ENCODE assay signal across 8 mouse cellular contexts in genomic region chr13:23620056-23620732, GRCm38 (mm10). TPM values are rescaled to one million over a fixed set of nuclear protein-coding genes. Genes with fewer than 3 reads are reported as not detected.
DNase-seq lines count a peak whose midpoint lies in the region; ATAC-seq and TF ChIP-seq lines count a peak whose summit lies in the region.

No protein-coding gene starts in this region.

- H3K4me2 ChIP-seq in heart, embryonic 12.5 days: peak overlapping the region; percentile 98
- peak overlapping the region; percentile 91 for H3K4me2 ChIP-seq in embryonic facial prominence, embryonic 13.5 days
- peak overlapping the region; percentile 87 for H3K4me2 ChIP-seq in limb, embryonic 12.5 days
- peak overlapping the region; percentile 75 for H3K4me2 ChIP-seq in stomach, embryonic 16.5 days (ENCODE audit: low read depth, low read length)

- no peak for DNase-seq in heart, postnatal 14 days

- H3ac ChIP-seq in C2C12 (ENCODE audit: control insufficient read depth, insufficient read length, low read depth): peak overlapping the region; percentile 81

- H3K79me3 ChIP-seq in C2C12 (ENCODE audit: low read depth): no peaks in the 10 kb centered on the region

- H3K4me1 ChIP-seq in heart, embryonic 12.5 days (replicated peaks): peaks cover 12% of the 10 kb centered on the region
- H3K4me1 ChIP-seq in embryonic facial prominence, embryonic 13.5 days: peaks cover 9% of the 10 kb centered on the region
- H3K4me1 ChIP-seq in limb, embryonic 12.5 days (replicated peaks): peaks cover 10% of the 10 kb centered on the region
- H3K4me1 ChIP-seq in stomach, embryonic 16.5 days (ENCODE audit: control insufficient read depth, insufficient read depth, low read length): peaks cover 11% of the 10 kb centered on the region; the same call in 1 of the 2 replicates

- no peaks in the 10 kb centered on the region for H3K9me3 ChIP-seq in heart, embryonic 12.5 days (replicated peaks)
- H3K9me3 ChIP-seq in embryonic facial prominence, embryonic 13.5 days: no peaks in the 10 kb centered on the region
- H3K9me3 ChIP-seq in limb, embryonic 12.5 days: no peaks in the 10 kb centered on the region
- H3K9me3 ChIP-seq in stomach, embryonic 16.5 days (replicated peaks; ENCODE audit: control insufficient read depth, low read length): no peaks in the 10 kb centered on the region

- no peak for TF ChIP-seq CTCF in C2C12 (IDR thresholded peaks at IDR 0.05; ENCODE audit: control insufficient read depth, insufficient read depth, insufficient read length)

- 54% methylated on average over 12 of the region's 12 CpGs for WGBS in heart, embryonic 12.5 days
- WGBS in embryonic facial prominence, embryonic 13.5 days: 50% methylated on average over 12 of the region's 12 CpGs
- WGBS in limb, embryonic 12.5 days: 55% methylated on average over 12 of the region's 12 CpGs
- WGBS in stomach, embryonic 16.5 days: 43% methylated on average over 12 of the region's 12 CpGs

- H3K79me2 ChIP-seq in C2C12 (ENCODE audit: control insufficient read depth, insufficient read depth): peaks cover 4% of the 10 kb centered on the region

- ATAC-seq in heart, embryonic 12.5 days (ENCODE audit: insufficient number of reproducible peaks, low FRiP score): no peak
- ATAC-seq in embryonic facial prominence, embryonic 13.5 days (ENCODE audit: insufficient number of reproducible peaks, insufficient read depth, low FRiP score, low TSS enrichment, low read depth): no peak
- ATAC-seq in limb, embryonic 12.5 days (ENCODE audit: insufficient number of reproducible peaks, insufficient read depth, low FRiP score, low TSS enrichment, low read depth): no peak
- no peak for ATAC-seq in stomach, embryonic 16.5 days (ENCODE audit: insufficient read depth, low FRiP score)
- ATAC-seq in inflammation-experienced regulatory T-cells, adult 6 months: no peak
- ATAC-seq in monocyte, adult 5-6 weeks (replicated peaks; ENCODE audit: insufficient number of reproducible peaks, low FRiP score, low TSS enrichment, poor library complexity, severe bottlenecking): no peak

- intact Hi-C loops in heart, postnatal 14 days (cut with DNase I): loop anchor here (5.0 kb wide), 3 partner anchors 33 to 1888 kb away; partner anchors contain the start of genes Hist1h1t and Hist1h4c

- H3K36me3 ChIP-seq in heart, embryonic 12.5 days: no peaks in the 10 kb centered on the region
- no peaks in the 10 kb centered on the region for H3K36me3 ChIP-seq in C2C12 (ENCODE audit: control insufficient read depth, insufficient read depth)
- H3K36me3 ChIP-seq in embryonic facial prominence, embryonic 13.5 days: no peaks in the 10 kb centered on the region
- H3K36me3 ChIP-seq in limb, embryonic 12.5 days: no peaks in the 10 kb centered on the region
- no peaks in the 10 kb centered on the region for H3K36me3 ChIP-seq in stomach, embryonic 16.5 days (ENCODE audit: control insufficient read depth, insufficient read depth, low read length)

- peak overlapping the region; percentile 98 for H3K27ac ChIP-seq in heart, embryonic 12.5 days (ENCODE audit: poor library complexity, severe bottlenecking)
- peak overlapping the region; percentile 99 for H3K27ac ChIP-seq in embryonic facial prominence, embryonic 13.5 days
- H3K27ac ChIP-seq in limb, embryonic 12.5 days: peak overlapping the region; percentile 99
- H3K27ac ChIP-seq in stomach, embryonic 16.5 days (ENCODE audit: low read length): peak overlapping the region; percentile 99

- no peaks in the 10 kb centered on the region for H3K27me3 ChIP-seq in heart, embryonic 12.5 days (replicated peaks)
- no peaks in the 10 kb centered on the region for H3K27me3 ChIP-seq in C2C12 (ENCODE audit: control insufficient read depth, insufficient read depth, insufficient read length)
- no peaks in the 10 kb centered on the region for H3K27me3 ChIP-seq in embryonic facial prominence, embryonic 13.5 days
- no peaks in the 10 kb centered on the region for H3K27me3 ChIP-seq in limb, embryonic 12.5 days
- no peaks in the 10 kb centered on the region for H3K27me3 ChIP-seq in stomach, embryonic 16.5 days (ENCODE audit: control insufficient read depth, insufficient read depth, low read length)

- H3K4me3 ChIP-seq in heart, embryonic 12.5 days: peak overlapping the region; percentile 74
- peak overlapping the region; percentile 65 for H3K4me3 ChIP-seq in C2C12 (ENCODE audit: insufficient read depth, poor library complexity, severe bottlenecking)
- H3K4me3 ChIP-seq in embryonic facial prominence, embryonic 13.5 days: peak overlapping the region; percentile 70
- peak overlapping the region; percentile 68 for H3K4me3 ChIP-seq in limb, embryonic 12.5 days (replicated peaks)
- H3K4me3 ChIP-seq in stomach, embryonic 16.5 days (replicated peaks; ENCODE audit: low read length): peak overlapping the region; percentile 86

- peak overlapping the region; percentile 81 for H3K9ac ChIP-seq in heart, embryonic 12.5 days
- peak overlapping the region; percentile 69 for H3K9ac ChIP-seq in embryonic facial prominence, embryonic 13.5 days
- peak overlapping the region; percentile 58 for H3K9ac ChIP-seq in limb, embryonic 12.5 days (replicated peaks)
- peak overlapping the region; percentile 78 for H3K9ac ChIP-seq in stomach, embryonic 16.5 days (ENCODE audit: low read length)

TF ChIP-seq in C2C12, 6 proteins besides CTCF, POLR2A, EP300 and RAD21 (continues in another document):
- no peak for TF ChIP-seq MYOG (IDR thresholded peaks at IDR 0.05; ENCODE audit: control insufficient read depth, extremely low read depth, insufficient read length)
- TF ChIP-seq MYOD1 (IDR thresholded peaks at IDR 0.05; ENCODE audit: control insufficient read depth, insufficient read length, low read depth): no peak
- TF ChIP-seq MAX (IDR thresholded peaks at IDR 0.05): no peak
- no peak for TF ChIP-seq CEBPB (IDR thresholded peaks at IDR 0.05; ENCODE audit: low read depth)
- TF ChIP-seq USF1 (IDR thresholded peaks at IDR 0.05; ENCODE audit: low read depth): no peak

RNA-seq across cellular contexts. Expression of gene Hist1h2be, which starts 0.7 kb away (rescaled TPM):
- polyA plus RNA-seq in heart, embryonic 12.5 days (2016; fragmentation: Nextera tagmentation; extraction: Ambion mirVana): 1.2 and 2.0 TPM in 2 replicates
- 10 to 100 TPM; 10.5 to 16.6 TPM for total RNA-seq in heart, postnatal 14 days (2021)
- polyA plus RNA-seq in C2C12 (2012; fragmentation: generic; extraction: Trizol): 0.98 TPM
- 3.3 and 4.1 TPM in 2 replicates for polyA plus RNA-seq in embryonic facial prominence, embryonic 13.5 days (2015; fragmentation: Nextera tagmentation; extraction: Ambion mirVana)
- 2.2 and 3.7 TPM in 2 replicates for polyA plus RNA-seq in limb, embryonic 12.5 days (2016; fragmentation: Nextera tagmentation; extraction: Ambion mirVana)
- polyA plus RNA-seq in stomach, embryonic 16.5 days (2015; fragmentation: Nextera tagmentation; extraction: Ambion mirVana): 2.8 and 3.0 TPM in 2 replicates
- polyA plus RNA-seq in inflammation-experienced regulatory T-cells, adult 6 months (2017; shearing (Covaris generic)): 1 to 10 TPM in 2 of 3 experiments, under 1 TPM in 1; 0.92 to 3.6 (median 3.0) TPM
- total RNA-seq in monocyte, adult 5-6 weeks (2017): 13.1 to 35.9 TPM (median 14.5 TPM) in 3 replicates

RNA-seq across cellular contexts. Expression of gene Hist1h1e, which starts 2.2 kb away (rescaled TPM):
- 10.6 and 11.6 TPM in 2 replicates for polyA plus RNA-seq in heart, embryonic 12.5 days (2016; fragmentation: Nextera tagmentation; extraction: Ambion mirVana)
- 10 to 100 TPM; 56.8 to 68.5 TPM for total RNA-seq in heart, postnatal 14 days (2021)
- 1.2 TPM for polyA plus RNA-seq in C2C12 (2012; fragmentation: generic; extraction: Trizol)
- 24.8 and 26.3 TPM in 2 replicates for polyA plus RNA-seq in embryonic facial prominence, embryonic 13.5 days (2015; fragmentation: Nextera tagmentation; extraction: Ambion mirVana)
- polyA plus RNA-seq in limb, embryonic 12.5 days (2016; fragmentation: Nextera tagmentation; extraction: Ambion mirVana): 24.6 and 30.8 TPM in 2 replicates
- 11.3 and 16.6 TPM in 2 replicates for polyA plus RNA-seq in stomach, embryonic 16.5 days (2015; fragmentation: Nextera tagmentation; extraction: Ambion mirVana)
- polyA plus RNA-seq in inflammation-experienced regulatory T-cells, adult 6 months (2017; shearing (Covaris generic)): 10 to 100 TPM in 1 of 3 experiments, 1 to 10 TPM in 2; 6.7 to 25.3 (median 9.4) TPM
- total RNA-seq in monocyte, adult 5-6 weeks (2017): 81.6 to 216 TPM (median 97.2 TPM) in 3 replicates

RNA-seq across cellular contexts. Expression of gene Hist1h4d, which starts 38.8 kb away (rescaled TPM):
- polyA plus RNA-seq in heart, embryonic 12.5 days (2016; fragmentation: Nextera tagmentation; extraction: Ambion mirVana): 43.5 and 46.9 TPM in 2 replicates
- 100 to 1,000 TPM in 1 of 2 experiments, 10 to 100 TPM in 1; 92.0 to 119 TPM for total RNA-seq in heart, postnatal 14 days (2021)
- 2.8 TPM for polyA plus RNA-seq in C2C12 (2012; fragmentation: generic; extraction: Trizol)
- polyA plus RNA-seq in embryonic facial prominence, embryonic 13.5 days (2015; fragmentation: Nextera tagmentation; extraction: Ambion mirVana): 141 and 160 TPM in 2 replicates
- polyA plus RNA-seq in limb, embryonic 12.5 days (2016; fragmentation: Nextera tagmentation; extraction: Ambion mirVana): 139 and 158 TPM in 2 replicates
- 60.7 and 86.3 TPM in 2 replicates for polyA plus RNA-seq in stomach, embryonic 16.5 days (2015; fragmentation: Nextera tagmentation; extraction: Ambion mirVana)
- polyA plus RNA-seq in inflammation-experienced regulatory T-cells, adult 6 months (2017; shearing (Covaris generic)): 10 to 100 TPM; 20.7 to 55.4 (median 27.7) TPM
- total RNA-seq in monocyte, adult 5-6 weeks (2017): 78.9 to 170 TPM (median 90.0 TPM) in 3 replicates

RNA-seq across cellular contexts. Expression of gene Hist1h3d, which starts 44.6 kb away (rescaled TPM):
- 1.4 and 1.6 TPM in 2 replicates for polyA plus RNA-seq in heart, embryonic 12.5 days (2016; fragmentation: Nextera tagmentation; extraction: Ambion mirVana)
- 10 to 100 TPM in 1 of 2 experiments, 1 to 10 TPM in 1; 7.8 to 17.6 TPM for total RNA-seq in heart, postnatal 14 days (2021)
- 1.9 TPM for polyA plus RNA-seq in C2C12 (2012; fragmentation: generic; extraction: Trizol)
- 7.6 and 8.4 TPM in 2 replicates for polyA plus RNA-seq in embryonic facial prominence, embryonic 13.5 days (2015; fragmentation: Nextera tagmentation; extraction: Ambion mirVana)
- polyA plus RNA-seq in limb, embryonic 12.5 days (2016; fragmentation: Nextera tagmentation; extraction: Ambion mirVana): 9.5 and 11.3 TPM in 2 replicates
- 6.3 and 6.5 TPM in 2 replicates for polyA plus RNA-seq in stomach, embryonic 16.5 days (2015; fragmentation: Nextera tagmentation; extraction: Ambion mirVana)
- polyA plus RNA-seq in inflammation-experienced regulatory T-cells, adult 6 months (2017; shearing (Covaris generic)): 1 to 10 TPM in 1 of 3 experiments, under 1 TPM in 1, not detected in 1; 0.56 to 1.3 TPM
- 1.5 to 3.3 TPM (median 2.1 TPM) in 3 replicates for total RNA-seq in monocyte, adult 5-6 weeks (2017)

RNA-seq across cellular contexts. Expression of gene Hist1h2ad, which starts 46.0 kb away (rescaled TPM):
- 1.1 and 2.3 TPM in 2 replicates for polyA plus RNA-seq in heart, embryonic 12.5 days (2016; fragmentation: Nextera tagmentation; extraction: Ambion mirVana)
- total RNA-seq in heart, postnatal 14 days (2021): 10 to 100 TPM; 15.1 to 24.5 TPM
- polyA plus RNA-seq in C2C12 (2012; fragmentation: generic; extraction: Trizol): 0.73 TPM
- 1.7 and 3.1 TPM in 2 replicates for polyA plus RNA-seq in embryonic facial prominence, embryonic 13.5 days (2015; fragmentation: Nextera tagmentation; extraction: Ambion mirVana)
- polyA plus RNA-seq in limb, embryonic 12.5 days (2016; fragmentation: Nextera tagmentation; extraction: Ambion mirVana): 1.9 and 2.7 TPM in 2 replicates
- 2.5 TPM in 2 replicates for polyA plus RNA-seq in stomach, embryonic 16.5 days (2015; fragmentation: Nextera tagmentation; extraction: Ambion mirVana)
- polyA plus RNA-seq in inflammation-experienced regulatory T-cells, adult 6 months (2017; shearing (Covaris generic)): under 1 TPM in 1 of 3 experiments, not detected in 2; 0.99 TPM
- total RNA-seq in monocyte, adult 5-6 weeks (2017): 1.5 to 92.8 TPM (median 16.7 TPM) in 3 replicates
